Mouse (Mus musculus): ENCODE measurements around the gene Rnf152. TPM values are rescaled to one million over a fixed set of nuclear protein-coding genes. Genes with fewer than 3 reads are reported as not detected.

Gene Rnf152
- polyA plus RNA-seq, 1 experiment from 2014 or later: 1.6 TPM

DNA sequence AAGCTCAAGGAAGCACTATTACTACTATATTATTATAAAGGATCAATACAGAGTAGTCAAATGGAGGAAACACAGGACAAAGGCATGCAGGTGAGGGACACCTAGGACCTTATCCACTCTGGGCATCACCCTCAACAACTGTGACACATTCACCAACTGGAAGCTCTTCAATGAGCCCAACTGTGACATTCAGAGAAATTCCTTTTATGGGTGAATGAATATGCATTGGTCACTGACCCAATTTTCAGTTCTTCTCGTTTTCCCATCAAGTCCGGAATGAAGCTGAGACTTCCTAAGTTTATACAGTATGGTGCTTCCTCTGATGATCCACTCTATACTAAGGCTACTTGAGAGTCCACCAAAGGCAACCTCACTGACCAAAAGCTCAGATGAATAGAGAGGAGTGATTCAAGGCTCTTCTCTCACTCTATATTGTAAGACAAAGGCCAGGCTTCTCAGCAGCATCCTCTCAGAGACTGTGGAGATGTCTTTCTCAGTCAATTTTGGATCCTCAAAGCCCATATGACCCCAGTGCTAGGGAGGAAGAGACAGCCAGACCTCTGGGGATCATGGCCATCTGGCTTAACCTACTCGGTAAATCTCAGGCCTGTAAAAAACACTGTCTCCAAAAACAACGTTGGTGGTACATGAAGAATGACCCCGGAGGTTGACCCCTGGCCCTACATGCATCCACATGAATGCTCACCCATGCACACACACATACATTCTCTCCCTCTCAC, 25.8 kb downstream of the Rnf152 start:
- Histone ChIP-seq H3K4me1 (replicated peaks; ENCODE audit: control insufficient read depth, insufficient read depth, low read length) (no peaks in the 10 kb centered on the region), H3K36me3 (ENCODE audit: control insufficient read depth, insufficient read depth, low read length) (no peaks in the 10 kb centered on the region), H3K27ac (ENCODE audit: low read depth, low read length) (no peak overlapping the region), H3K27me3 (ENCODE audit: control insufficient read depth, insufficient read depth, low read length) (no peaks in the 10 kb centered on the region), H3K9me3 (ENCODE audit: control insufficient read depth, low read length) (no peaks in the 10 kb centered on the region), H3K9ac (ENCODE audit: low read length) (no peak overlapping the region), H3K4me3 (ENCODE audit: low read depth, low read length) (no peak overlapping the region), H3K4me2 (ENCODE audit: low read depth, low read length, severe bottlenecking) (no peak overlapping the region)
- DNase-seq (ENCODE audit: low spot score) (no peak), ATAC-seq (replicated peaks; ENCODE audit: low FRiP score) (no peak)
- WGBS: 76% methylated on average over 5 of the region's 5 CpGs

DNA sequence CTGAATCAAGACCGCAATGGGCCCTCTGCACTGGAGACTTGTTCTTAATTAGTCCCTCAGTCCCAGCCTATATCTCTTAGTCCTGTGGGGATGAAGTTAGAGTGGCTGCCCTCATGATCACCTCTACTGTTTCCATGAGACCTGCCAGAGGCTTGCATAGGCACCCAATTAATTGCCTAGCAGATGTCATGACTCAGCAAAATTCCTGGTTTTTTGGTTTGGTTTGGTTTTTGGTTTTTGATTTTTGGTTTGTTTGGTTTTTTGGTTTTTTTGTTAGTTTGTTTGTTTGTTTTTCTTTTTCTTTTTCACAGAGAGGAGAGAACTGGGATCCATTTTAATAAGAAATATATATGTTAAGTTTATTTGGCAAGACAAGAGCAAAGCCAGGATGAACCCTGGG, 28.7 kb downstream of the Rnf152 start:
- Histone ChIP-seq H3K4me1 (replicated peaks; ENCODE audit: control insufficient read depth, insufficient read depth, low read length) (no peaks in the 10 kb centered on the region), H3K9me3 (ENCODE audit: control insufficient read depth, low read length) (no peaks in the 10 kb centered on the region), H3K4me2 (ENCODE audit: low read depth, low read length, severe bottlenecking) (no peak overlapping the region), H3K27ac (ENCODE audit: low read depth, low read length) (no peak overlapping the region), H3K4me3 (ENCODE audit: low read depth, low read length) (no peak overlapping the region), H3K9ac (ENCODE audit: low read length) (no peak overlapping the region), H3K36me3 (ENCODE audit: control insufficient read depth, insufficient read depth, low read length) (no peaks in the 10 kb centered on the region), H3K27me3 (ENCODE audit: control insufficient read depth, insufficient read depth, low read length) (no peaks in the 10 kb centered on the region)
- no peak for ATAC-seq (replicated peaks; ENCODE audit: low FRiP score)
- DNase-seq (ENCODE audit: low spot score): no peak
- 100% methylated on average over 1 of the region's 1 CpGs for WGBS

DNA sequence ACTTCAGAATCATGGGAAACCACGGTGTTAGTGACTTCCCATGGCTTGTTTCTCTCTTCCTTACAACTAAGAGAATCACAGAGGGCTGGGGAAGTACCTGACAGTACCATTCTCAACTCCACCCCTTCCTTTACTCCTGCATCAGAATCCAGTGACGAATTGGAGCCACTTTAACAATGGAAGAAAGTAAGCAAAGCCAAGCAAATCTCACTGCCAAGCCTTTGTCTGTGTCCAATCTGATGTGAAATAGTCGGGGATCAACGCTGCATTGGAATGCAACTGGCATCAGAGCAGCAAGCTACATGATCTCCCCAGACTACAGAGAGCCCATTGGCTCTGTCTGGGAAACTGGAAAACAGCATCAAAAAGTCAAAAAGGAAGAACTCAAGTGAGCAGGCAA, 31.9 kb downstream of the Rnf152 start:
- H3K36me3 ChIP-seq (ENCODE audit: control insufficient read depth, insufficient read depth, low read length): no peaks in the 10 kb centered on the region
- H3K9ac ChIP-seq (ENCODE audit: low read length): no peak overlapping the region

DNA sequence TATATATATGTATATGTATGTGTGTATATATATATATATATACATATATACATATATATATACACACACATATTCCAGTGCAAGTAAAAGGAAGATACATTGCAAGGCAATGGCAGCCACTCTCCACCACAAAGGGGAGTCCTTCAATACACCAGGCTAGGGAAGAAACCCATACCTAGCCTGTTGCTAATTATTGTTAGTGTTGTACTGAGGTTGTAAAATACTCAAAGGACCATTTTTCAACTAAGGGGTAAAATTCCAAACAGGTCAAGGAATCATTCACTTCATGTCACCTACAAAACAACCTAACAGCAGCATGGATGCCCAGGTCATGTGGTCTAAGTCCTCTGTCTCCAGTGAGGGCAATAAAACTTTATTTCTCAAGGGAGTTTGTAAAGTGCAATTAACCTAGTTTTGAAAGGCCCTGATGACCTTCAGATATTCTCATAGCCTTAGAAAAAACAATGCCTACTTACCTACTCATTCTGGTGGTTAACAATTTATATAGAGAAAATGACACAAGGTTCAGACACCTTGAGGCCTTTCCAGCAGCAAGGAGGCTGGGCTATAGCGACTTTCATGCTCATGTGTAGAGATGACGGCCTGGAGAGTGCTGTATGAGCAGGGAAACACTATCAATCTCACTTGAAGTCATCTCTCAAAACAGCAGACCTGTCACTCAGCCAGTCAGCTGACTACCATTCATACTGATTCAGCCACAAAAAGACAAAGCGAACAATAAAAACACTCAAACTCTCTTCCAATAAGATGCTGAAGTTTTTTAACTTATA, 42.3 kb downstream of the Rnf152 start:
- no peak overlapping the region for H3K4me3 ChIP-seq (ENCODE audit: low read depth, low read length)
- no peaks in the 10 kb centered on the region for H3K9me3 ChIP-seq (ENCODE audit: control insufficient read depth, low read length)
- H3K4me2 ChIP-seq (ENCODE audit: low read depth, low read length, severe bottlenecking): no peak overlapping the region
- H3K4me1 ChIP-seq (replicated peaks; ENCODE audit: control insufficient read depth, insufficient read depth, low read length): no peaks in the 10 kb centered on the region; the same call in 1 of the 2 replicates
- ATAC-seq (replicated peaks; ENCODE audit: low FRiP score) (no peak), DNase-seq (ENCODE audit: low spot score) (no peak)
- no peaks in the 10 kb centered on the region for H3K36me3 ChIP-seq (ENCODE audit: control insufficient read depth, insufficient read depth, low read length)
- WGBS: 84% methylated on average over 3 of the region's 3 CpGs
- no peaks in the 10 kb centered on the region for H3K27me3 ChIP-seq (ENCODE audit: control insufficient read depth, insufficient read depth, low read length)
- no peak overlapping the region for H3K9ac ChIP-seq (ENCODE audit: low read length)
- H3K27ac ChIP-seq (ENCODE audit: low read depth, low read length): no peak overlapping the region

More for the DNA sequence above, 31.9 kb downstream of the Rnf152 start:
- ATAC-seq (replicated peaks; ENCODE audit: low FRiP score) (no peak), DNase-seq (ENCODE audit: low spot score) (no peak)
- Histone ChIP-seq H3K9me3 (ENCODE audit: control insufficient read depth, low read length) (no peaks in the 10 kb centered on the region), H3K27me3 (ENCODE audit: control insufficient read depth, insufficient read depth, low read length) (no peaks in the 10 kb centered on the region), H3K4me3 (ENCODE audit: low read depth, low read length) (no peak overlapping the region), H3K4me2 (ENCODE audit: low read depth, low read length, severe bottlenecking) (no peak overlapping the region), H3K4me1 (replicated peaks; ENCODE audit: control insufficient read depth, insufficient read depth, low read length) (no peaks in the 10 kb centered on the region), H3K27ac (ENCODE audit: low read depth, low read length) (no peak overlapping the region)
- WGBS: 42% methylated on average over 4 of the region's 4 CpGs

DNA sequence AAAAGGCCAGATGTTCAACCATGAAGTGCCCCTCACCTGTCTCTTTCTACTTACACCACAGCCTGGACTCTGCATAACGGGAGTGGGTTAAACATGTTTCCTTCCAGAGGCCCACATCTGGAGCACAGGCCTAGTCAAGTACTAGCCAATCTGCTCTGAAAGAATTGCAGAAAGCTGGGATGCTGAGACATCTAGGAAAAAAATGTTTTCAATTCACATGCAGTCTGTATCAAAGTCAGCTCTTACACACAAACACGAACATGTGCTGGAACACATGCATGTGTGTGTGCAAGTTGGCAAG, 44.0 kb downstream of the Rnf152 start:
- 81% methylated on average over 2 of the region's 2 CpGs for WGBS
- no peak for DNase-seq (ENCODE audit: low spot score)
- ATAC-seq (replicated peaks; ENCODE audit: low FRiP score): no peak

DNA sequence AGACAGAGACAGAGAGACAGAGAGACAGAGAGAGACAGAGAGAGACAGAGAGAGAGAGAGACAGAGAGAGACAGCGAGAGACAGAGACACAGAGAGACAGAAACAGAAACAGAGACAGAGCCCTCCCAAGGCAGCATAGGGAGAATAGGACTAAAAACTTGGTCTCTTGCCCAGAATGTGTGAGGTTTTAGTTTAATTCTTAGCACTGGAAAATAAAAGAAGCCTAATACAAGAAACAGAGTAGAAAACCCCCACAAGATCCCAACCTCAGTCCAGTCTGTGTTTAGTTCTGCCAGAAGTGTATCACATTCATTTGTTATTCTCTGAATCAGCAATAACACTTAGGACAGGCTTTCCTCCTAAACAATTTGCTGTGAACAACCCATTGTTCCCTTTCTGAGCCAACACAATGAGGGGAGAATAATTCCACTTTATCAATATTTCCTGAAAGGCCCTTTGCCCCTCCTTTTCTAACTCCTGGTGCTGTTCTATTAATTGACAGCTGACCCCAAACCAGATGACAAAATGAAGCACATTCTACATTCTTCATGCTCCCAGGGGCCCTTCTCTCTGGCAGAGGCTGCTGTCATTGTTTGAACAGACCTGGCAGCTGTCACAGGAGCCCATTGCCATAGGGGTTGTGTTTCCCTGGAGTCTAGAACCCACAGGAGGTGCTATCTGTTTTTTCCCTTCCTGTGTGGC, 44.5 kb downstream of the Rnf152 start:
- no peak overlapping the region for H3K9ac ChIP-seq (ENCODE audit: low read length)
- no peaks in the 10 kb centered on the region for H3K36me3 ChIP-seq (ENCODE audit: control insufficient read depth, insufficient read depth, low read length)
- ATAC-seq (replicated peaks; ENCODE audit: low FRiP score) (no peak), DNase-seq (ENCODE audit: low spot score) (no peak)
- no peaks in the 10 kb centered on the region for H3K9me3 ChIP-seq (ENCODE audit: control insufficient read depth, low read length)
- WGBS: 86% methylated on average over 1 of the region's 1 CpGs
- H3K27me3 ChIP-seq (ENCODE audit: control insufficient read depth, insufficient read depth, low read length): no peaks in the 10 kb centered on the region
- H3K27ac ChIP-seq (ENCODE audit: low read depth, low read length): no peak overlapping the region
- no peak overlapping the region for H3K4me3 ChIP-seq (ENCODE audit: low read depth, low read length)
- H3K4me1 ChIP-seq (replicated peaks; ENCODE audit: control insufficient read depth, insufficient read depth, low read length): no peaks in the 10 kb centered on the region; the same call in 1 of the 2 replicates
- no peak overlapping the region for H3K4me2 ChIP-seq (ENCODE audit: low read depth, low read length, severe bottlenecking)

More for the DNA sequence above, 44.0 kb downstream of the Rnf152 start:
- Histone ChIP-seq H3K4me3 (ENCODE audit: low read depth, low read length) (no peak overlapping the region), H3K27ac (ENCODE audit: low read depth, low read length) (no peak overlapping the region), H3K4me1 (replicated peaks; ENCODE audit: control insufficient read depth, insufficient read depth, low read length) (no peaks in the 10 kb centered on the region; the same call in 1 of the 2 replicates), H3K9ac (ENCODE audit: low read length) (no peak overlapping the region), H3K27me3 (ENCODE audit: control insufficient read depth, insufficient read depth, low read length) (no peaks in the 10 kb centered on the region), H3K4me2 (ENCODE audit: low read depth, low read length, severe bottlenecking) (no peak overlapping the region), H3K9me3 (ENCODE audit: control insufficient read depth, low read length) (no peaks in the 10 kb centered on the region), H3K36me3 (ENCODE audit: control insufficient read depth, insufficient read depth, low read length) (no peaks in the 10 kb centered on the region)

DNA sequence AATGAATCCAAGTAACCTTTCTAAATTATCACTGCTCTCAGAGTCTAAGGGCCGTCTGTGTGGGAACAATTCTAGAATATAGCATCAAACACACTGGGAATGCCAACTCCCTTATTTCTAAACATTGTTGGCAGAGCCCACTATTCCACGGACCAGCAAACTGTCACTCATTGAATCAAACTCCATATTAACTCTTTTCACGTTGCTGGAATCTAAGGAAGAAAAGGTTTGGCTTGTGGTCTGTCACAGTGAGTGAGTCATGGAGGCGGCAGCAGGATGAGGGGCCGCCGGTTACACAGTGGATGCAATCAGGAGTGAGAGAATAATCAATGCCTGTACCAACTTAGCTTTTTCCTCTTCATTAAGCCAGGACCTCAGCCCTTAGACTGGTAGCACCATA, 54.3 kb downstream of the Rnf152 start:
- Histone ChIP-seq H3K36me3 (ENCODE audit: control insufficient read depth, insufficient read depth, low read length) (no peaks in the 10 kb centered on the region), H3K27me3 (ENCODE audit: control insufficient read depth, insufficient read depth, low read length) (no peaks in the 10 kb centered on the region), H3K4me3 (ENCODE audit: low read depth, low read length) (no peak overlapping the region), H3K4me1 (replicated peaks; ENCODE audit: control insufficient read depth, insufficient read depth, low read length) (no peaks in the 10 kb centered on the region), H3K27ac (ENCODE audit: low read depth, low read length) (no peak overlapping the region), H3K9ac (ENCODE audit: low read length) (no peak overlapping the region), H3K4me2 (ENCODE audit: low read depth, low read length, severe bottlenecking) (no peak overlapping the region), H3K9me3 (ENCODE audit: control insufficient read depth, low read length) (no peaks in the 10 kb centered on the region)
- peak; percentile 60 for ATAC-seq (replicated peaks; ENCODE audit: low FRiP score)
- 73% methylated on average over 6 of the region's 6 CpGs for WGBS
- DNase-seq (ENCODE audit: low spot score): no peak

DNA sequence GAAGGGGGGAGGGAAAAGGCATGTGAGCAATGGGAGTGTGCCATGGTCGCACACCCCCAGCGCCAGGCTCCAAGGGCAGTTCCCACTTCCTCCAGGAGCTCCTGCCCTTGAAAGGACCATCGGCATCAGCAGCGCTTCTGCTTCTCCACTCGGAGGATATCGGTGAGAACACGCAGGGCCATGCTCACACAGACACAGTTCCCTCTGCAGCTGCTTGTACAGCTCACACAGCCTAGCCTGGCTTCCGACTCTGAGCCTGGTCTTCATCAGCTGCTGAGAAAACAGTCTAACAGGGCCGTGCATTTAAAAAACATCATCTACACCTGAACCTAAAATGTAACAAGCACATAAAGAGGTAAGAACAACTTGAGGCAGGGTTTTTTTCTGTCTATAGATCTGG, 54.7 kb downstream of the Rnf152 start:
- no peak for DNase-seq (ENCODE audit: low spot score)
- no peak for ATAC-seq (replicated peaks; ENCODE audit: low FRiP score)

More for the DNA sequence above, 54.7 kb downstream of the Rnf152 start:
- H3K27ac ChIP-seq (ENCODE audit: low read depth, low read length): no peak overlapping the region
- H3K4me3 ChIP-seq (ENCODE audit: low read depth, low read length): no peak overlapping the region
- H3K36me3 ChIP-seq (ENCODE audit: control insufficient read depth, insufficient read depth, low read length): no peaks in the 10 kb centered on the region
- H3K9ac ChIP-seq (ENCODE audit: low read length): no peak overlapping the region
- no peaks in the 10 kb centered on the region for H3K27me3 ChIP-seq (ENCODE audit: control insufficient read depth, insufficient read depth, low read length)
- H3K4me2 ChIP-seq (ENCODE audit: low read depth, low read length, severe bottlenecking): no peak overlapping the region
- no peaks in the 10 kb centered on the region for H3K4me1 ChIP-seq (replicated peaks; ENCODE audit: control insufficient read depth, insufficient read depth, low read length)
- H3K9me3 ChIP-seq (ENCODE audit: control insufficient read depth, low read length): no peaks in the 10 kb centered on the region
- WGBS: 86% methylated on average over 9 of the region's 9 CpGs

All from forebrain, embryonic 11.5 days (tissue).